Mouse (Mus musculus) splenic B cell, adult 2 months (primary cell): ENCODE data around the gene Prom1.
"Not testable (repeated sequence)": the region's sequence is repeated elsewhere in the genome, so short reads cannot be mapped to it uniquely, and the experiment has no call there.

ENCODE experiments used
- DNase-seq: peaks from one replicate; pipeline ENCODE4 v3.0.0-alpha.2; 2011; ENCODE audit warnings: low read depth, low spot score
- H3K27me3 ChIP-seq: 2 replicates; pipeline ENCODE4 v1.6.1; 2012; ENCODE audit warnings: mild to moderate bottlenecking, low read length, moderate library complexity, mixed read lengths; ENCODE audit not compliant: control insufficient read depth, poor library complexity, insufficient read depth, severe bottlenecking
- H3K36me3 ChIP-seq: 2 replicates; pipeline ENCODE4 v1.6.1; 2012; ENCODE audit warnings: mild to moderate bottlenecking, low read length, moderate library complexity, mixed read lengths; ENCODE audit not compliant: control insufficient read depth, poor library complexity, insufficient read depth, severe bottlenecking

The Prom1 gene

DNA sequence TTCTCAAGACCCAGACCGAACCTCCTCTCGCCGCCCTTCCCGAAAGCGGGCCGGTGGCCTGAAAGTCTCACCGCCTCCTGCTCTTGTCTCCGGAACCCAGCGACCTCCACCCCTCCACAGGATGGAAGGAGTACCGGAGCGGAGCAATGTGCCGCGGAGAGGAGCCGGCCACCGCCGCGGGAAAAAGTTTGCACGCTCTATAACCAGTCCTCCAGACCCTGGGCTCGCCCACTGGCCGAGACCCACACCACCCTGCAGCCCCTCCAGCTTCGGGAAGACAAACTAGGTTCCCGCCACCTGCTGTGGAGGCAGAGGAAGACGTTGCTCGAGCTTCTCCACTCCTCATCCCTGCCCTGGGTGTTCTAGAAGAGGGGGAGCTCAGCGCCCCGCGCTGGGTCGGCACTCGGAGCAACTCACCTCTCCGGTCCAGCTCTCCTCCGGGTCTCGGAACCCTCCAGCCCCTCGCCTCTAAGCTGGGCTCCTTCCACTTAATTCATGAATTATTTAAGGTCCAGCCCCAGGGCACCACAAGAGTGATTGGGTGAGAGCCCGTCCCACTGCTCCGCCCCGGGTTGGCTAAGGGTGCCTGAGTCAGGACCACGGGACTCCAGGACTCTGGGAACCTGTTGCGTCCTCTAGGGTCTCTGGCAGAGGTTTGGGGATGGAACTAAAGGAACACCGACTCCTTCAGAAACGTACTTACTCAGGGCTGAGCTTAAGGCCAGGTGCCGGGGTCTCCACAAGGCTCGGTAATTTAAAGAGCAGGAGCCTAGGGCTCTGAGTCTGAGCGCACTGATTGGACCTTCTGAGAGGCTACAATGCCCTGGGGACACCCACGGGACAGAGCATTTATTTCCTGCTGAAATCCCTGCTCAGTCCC lies at the start of gene Prom1:
Gene Prom1 (minus strand): TSS at position 802 of the 880 bp plus-strand sequence.
- Histone ChIP-seq H3K36me3 (no peaks in the 10 kb centered on the region), H3K27me3 (peaks cover 3% of the 10 kb centered on the region; the same call in 1 of the 2 replicates)
- no peak for DNase-seq

DNA sequence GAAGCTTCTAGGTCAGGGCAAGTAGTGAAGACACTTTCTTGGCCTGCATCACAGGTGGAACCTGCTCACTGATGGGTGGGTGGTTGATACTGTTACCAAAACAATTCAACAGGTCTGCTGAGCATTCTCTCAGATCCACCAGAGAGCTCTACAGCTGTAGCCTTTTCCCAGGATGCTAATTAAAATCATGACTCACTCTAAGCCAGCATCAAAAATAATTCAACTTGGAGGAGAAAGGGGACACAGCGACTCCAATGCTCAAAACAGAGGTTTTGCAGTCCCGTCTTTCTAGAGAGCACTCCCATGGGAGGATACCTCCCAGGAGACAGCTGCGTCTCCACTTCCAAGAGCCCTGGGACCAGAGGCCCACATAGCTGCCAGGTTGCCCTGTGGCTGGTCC lies 45.9 kb upstream of the Prom1 start:
- Histone ChIP-seq H3K36me3 (no peaks in the 10 kb centered on the region), H3K27me3 (no peaks in the 10 kb centered on the region)
- DNase-seq, result no peak

GRCm38 (mm10) chr5:44146437-44147332 lies 44.9 kb upstream of the Prom1 start:
- no peaks in the 10 kb centered on the region for H3K27me3 ChIP-seq
- no peak for DNase-seq
- H3K36me3 ChIP-seq, result no peaks in the 10 kb centered on the region

GRCm38 (mm10) chr5:44143467-44144235 lies 41.8 kb upstream of the Prom1 start:
- no peaks in the 10 kb centered on the region for H3K36me3 ChIP-seq
- H3K27me3 ChIP-seq, result no peaks in the 10 kb centered on the region
- no peak for DNase-seq

GRCm38 (mm10) chr5:44127487-44127886 lies 25.7 kb upstream of the Prom1 start:
- Histone ChIP-seq H3K27me3 (no peaks in the 10 kb centered on the region), H3K36me3 (no peaks in the 10 kb centered on the region)
- no peak for DNase-seq

DNA sequence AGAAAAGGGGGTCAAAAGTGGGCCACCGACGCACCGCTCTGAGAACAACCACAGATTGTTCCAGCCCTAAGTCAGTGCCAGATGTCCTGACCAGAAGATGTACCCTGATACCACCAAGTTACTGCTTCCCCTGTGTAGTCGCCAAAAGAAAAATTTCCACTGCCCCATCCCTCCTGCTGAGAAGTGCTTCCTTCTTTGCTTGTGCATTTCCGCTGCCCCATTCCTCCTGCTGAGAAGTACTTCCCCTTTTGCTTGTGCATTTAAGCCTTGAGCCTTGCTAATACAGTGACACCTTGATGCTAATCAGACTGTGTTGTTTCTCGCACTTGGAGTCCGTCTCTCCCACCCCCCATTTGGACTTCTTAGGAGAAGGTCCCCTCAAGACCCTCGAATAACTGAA lies 24.7 kb upstream of the Prom1 start:
- not testable (repeated sequence) for DNase-seq, H3K27me3 ChIP-seq, H3K36me3 ChIP-seq

DNA sequence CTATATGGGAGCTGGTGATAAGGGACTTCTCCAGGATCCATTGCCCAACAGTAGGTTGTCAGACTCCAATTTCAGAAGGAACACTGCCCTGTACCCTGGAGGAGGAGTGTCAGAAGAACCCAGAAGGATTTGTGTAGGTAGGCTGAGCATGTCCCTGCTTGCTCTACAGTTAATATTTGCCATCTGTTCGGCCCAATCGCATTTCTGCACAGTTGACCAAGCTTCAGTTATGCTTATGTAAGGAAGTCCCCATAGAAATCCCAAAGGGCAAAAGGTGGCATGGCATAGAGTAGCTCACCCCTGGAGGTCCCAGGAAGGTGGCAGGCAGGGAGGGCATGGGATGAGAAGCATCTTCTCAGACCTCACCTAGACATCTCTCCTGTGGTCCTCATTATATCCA lies 19.6 kb upstream of the Prom1 start:
- Histone ChIP-seq H3K27me3 (no peaks in the 10 kb centered on the region), H3K36me3 (no peaks in the 10 kb centered on the region)
- no peak for DNase-seq

DNA sequence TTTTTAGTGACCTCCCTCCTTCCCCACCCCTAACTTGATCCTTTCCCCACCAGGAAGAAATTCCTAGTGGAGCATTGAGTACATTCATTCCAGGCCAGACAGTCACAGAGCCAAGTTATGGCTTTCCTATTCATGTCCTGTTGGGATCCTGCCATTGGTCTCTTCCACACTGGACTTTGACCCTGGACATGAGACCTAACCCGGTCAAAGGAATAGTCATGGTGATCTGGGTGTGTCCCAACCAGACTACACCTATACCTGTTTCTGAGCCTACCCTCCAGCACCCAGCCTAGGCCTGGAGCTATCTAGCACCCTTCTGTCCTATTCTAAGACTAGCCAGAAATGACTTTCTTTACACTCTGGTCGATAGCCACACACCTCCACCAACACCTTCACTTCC lies 11.3 kb upstream of the Prom1 start:
- no peaks in the 10 kb centered on the region for H3K36me3 ChIP-seq
- no peak for DNase-seq
- no peaks in the 10 kb centered on the region for H3K27me3 ChIP-seq

DNA sequence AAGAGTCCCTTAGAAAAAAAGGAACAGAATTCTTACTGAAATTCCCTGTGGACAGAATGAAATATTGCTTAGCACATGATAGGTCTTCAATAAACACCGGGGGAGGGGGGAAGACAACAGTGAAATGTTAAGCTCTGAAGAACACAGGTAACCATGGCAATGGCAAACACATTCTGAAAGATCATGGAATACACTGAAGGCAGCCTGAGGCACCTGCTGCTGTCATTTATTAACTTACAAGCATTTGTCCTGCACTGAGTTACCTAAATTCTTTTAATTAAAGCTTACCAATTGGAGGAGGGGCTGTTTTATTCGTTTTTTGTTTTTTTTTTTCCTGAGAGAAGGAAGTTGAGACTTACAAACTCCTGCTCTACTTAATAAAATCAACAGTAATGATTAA lies 7.3 kb upstream of the Prom1 start:
- no peaks in the 10 kb centered on the region for H3K36me3 ChIP-seq
- no peak for DNase-seq
- H3K27me3 ChIP-seq, result no peaks in the 10 kb centered on the region

DNA sequence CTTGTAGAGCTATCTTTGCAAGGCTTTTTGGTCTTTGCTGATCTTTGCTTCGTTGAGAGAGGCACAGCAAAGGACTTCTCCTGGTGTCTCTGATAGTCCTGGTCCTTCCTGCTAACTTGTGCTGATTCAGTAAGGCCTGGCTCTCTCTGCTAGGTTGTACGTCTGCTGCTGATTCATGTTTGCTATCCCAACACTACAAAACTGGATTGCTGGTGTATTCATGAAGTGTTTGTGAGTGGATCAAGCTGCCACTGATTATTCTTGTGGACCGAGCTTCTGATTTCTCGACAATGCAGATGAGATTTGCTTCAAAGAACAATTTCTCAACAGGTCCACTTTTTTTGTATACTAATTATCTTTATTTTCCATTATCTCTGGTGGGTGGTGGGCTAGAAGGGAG lies 6.3 kb upstream of the Prom1 start:
- Histone ChIP-seq H3K27me3 (no peaks in the 10 kb centered on the region), H3K36me3 (no peaks in the 10 kb centered on the region)
- no peak for DNase-seq

DNA sequence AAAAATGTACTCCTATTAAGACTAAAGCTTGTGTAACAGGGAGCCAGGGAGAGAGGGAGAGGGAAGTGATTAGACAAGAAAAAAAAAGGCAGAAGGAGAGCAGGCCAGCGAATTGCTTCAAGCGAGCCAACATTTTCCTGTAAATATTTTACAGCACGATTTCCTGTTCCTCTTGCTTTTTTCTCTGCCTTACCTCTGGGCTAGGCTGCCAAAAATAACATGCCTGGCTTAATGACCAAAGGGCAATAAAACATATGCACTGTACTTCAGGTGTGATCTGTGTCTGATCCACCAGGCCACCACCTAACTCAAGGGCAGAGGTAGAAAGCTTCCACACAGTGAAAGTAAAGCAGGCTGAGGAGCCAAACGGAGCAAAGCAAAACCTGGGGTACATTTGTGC lies 3.4 kb upstream of the Prom1 start:
- Histone ChIP-seq H3K27me3 (peaks cover 3% of the 10 kb centered on the region; the same call in 1 of the 2 replicates), H3K36me3 (no peaks in the 10 kb centered on the region)
- DNase-seq, result no peak

- Histone ChIP-seq H3K27me3 (peaks cover 3% of the 10 kb centered on the region; the same call in 1 of the 2 replicates), H3K36me3 (no peaks in the 10 kb centered on the region)
- no peak for DNase-seq
Observed at GRCm38 (mm10) chr5:44104686-44105085, 2.9 kb upstream of the Prom1 start.

DNA sequence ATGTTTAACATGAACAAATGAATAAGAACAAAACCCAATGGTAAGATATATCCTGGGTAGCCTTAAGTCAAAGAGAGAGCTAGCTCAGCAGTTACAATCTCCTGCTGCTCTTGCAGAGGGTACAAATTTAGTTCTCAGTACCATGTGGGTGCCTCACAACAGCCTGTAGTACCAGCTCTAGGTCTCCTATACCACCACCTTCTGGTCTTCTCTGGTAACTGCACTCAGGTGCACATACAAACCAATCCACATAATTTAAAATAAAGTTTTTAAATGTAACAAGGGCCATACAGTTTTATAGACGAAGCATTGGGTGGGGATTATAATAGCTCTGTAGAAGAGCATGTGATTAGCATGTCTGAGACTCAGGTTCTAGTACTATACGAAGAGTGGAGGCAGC lies 2.3 kb upstream of the Prom1 start:
- peaks cover 3% of the 10 kb centered on the region; the same call in 1 of the 2 replicates for H3K27me3 ChIP-seq
- DNase-seq, result peak; percentile 43
- no peaks in the 10 kb centered on the region for H3K36me3 ChIP-seq

- H3K36me3 ChIP-seq, result no peaks in the 10 kb centered on the region
- peaks cover 3% of the 10 kb centered on the region; the same call in 1 of the 2 replicates for H3K27me3 ChIP-seq
- no peak for DNase-seq
Observed at GRCm38 (mm10) chr5:44103121-44103520, 1.3 kb upstream of the Prom1 start.
